Mouse (Mus musculus): ENCODE results near the gene Snx6.

DNA sequence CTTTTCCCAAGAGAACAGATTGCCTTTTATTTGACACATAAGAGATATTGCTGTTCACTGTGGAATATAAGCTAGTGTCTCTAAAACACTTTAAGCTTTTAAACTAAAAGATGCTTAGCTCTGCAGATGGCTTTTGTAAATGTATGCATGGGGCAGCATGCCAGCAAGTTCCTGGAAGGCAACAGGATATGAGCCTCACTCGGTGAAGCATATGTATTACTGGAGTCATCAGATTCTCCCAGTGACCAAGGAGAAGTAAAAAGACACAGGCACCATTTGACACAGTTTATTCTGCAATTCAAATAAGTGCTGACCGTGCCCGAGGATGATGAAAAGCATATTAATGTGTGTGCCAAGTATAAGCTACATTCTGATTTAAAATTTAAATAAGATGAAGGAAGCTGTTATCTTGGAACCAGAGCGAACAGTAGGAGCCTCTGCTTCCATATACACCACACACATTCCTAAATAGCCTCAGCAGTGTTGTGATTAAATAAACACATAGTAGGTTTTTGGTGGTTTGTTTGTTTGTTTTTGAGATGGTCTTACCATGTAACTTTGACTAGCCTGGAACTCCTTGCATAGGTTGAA, 27.4 kb upstream of the Snx6 start:
- TF ChIP-seq GATA1 (IDR thresholded peaks at IDR 0.05; ENCODE audit: borderline replicate concordance, low read length) (no peak), FLI1 (IDR thresholded peaks at IDR 0.05; ENCODE audit: low read length) (no peak)

Measured in megakaryocyte, embryonic 14.5 days (primary cell).